Mouse (Mus musculus): ENCODE data around the gene Vmn2r54.
"Not testable (repeated sequence)": the region's sequence is repeated elsewhere in the genome, so short reads cannot be mapped to it uniquely, and the experiment has no call there.

Vmn2r54 gene

DNA sequence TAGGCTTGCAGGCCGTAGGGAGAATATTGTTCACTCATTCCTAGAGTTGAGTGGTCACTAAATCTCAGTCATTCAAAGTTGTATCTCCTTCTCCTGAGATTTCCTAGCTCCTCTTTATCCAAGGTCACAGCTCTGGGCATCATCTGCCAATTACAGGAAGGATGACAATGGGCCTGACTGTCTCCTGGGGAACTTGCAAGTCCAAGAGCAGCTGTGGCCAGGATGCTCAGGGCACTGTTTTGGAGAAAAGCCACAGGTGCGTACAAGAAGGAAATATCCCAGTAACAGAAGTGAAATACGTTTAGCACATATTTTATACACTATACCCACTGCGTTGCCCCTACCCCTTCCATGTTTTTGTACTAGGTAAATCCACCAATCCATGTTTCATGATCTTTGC lies at the start of gene Vmn2r54:
Gene Vmn2r54, minus strand, starts transcription at position 101 of the 400 bp plus-strand sequence.
- not testable (repeated sequence) for DNase-seq (ENCODE audit: low read depth, low spot score)

GRCm38 (mm10) chr7:12684903-12685302 lies 44.8 kb upstream of the Vmn2r54 start, which contains the start of gene Vmn2r55:
Vmn2r55 (minus strand) TSS chr7:12685003.
- not testable (repeated sequence) for DNase-seq (ENCODE audit: low read depth, low spot score)

DNA sequence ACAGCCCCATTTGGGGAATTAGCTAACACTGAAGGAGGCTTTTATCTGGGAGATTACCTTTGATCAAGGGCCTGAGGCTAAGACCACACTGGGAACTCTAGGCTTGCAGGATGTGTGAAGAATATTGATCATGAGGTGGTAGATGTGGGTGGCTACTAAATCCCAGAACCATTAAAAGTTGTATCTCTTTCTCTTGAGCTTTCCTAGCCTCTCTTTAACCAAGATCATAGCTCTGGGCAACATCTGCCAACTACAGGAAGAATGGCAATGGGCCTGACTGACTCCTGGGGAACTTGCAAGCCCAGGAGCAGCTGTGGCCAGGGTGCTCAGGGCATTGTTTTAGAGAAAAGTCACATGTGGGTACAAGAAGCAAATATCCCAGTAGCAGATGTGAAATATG lies 31.4 kb downstream of the Vmn2r54 start, which contains the start of gene Vmn2r53:
Gene Vmn2r53, minus strand, starts transcription at position 101 of the 400 bp plus-strand sequence.
- DNase-seq (ENCODE audit: low read depth, low spot score) = no peak

Data from WW6 (cell line).